Mouse (Mus musculus) MN1 (cell line): ENCODE data around the gene Egfl7.
A peak's percentile ranks its signal among the peaks of the same experiment; 100 is the strongest.

Experiments used
- DNase-seq: peaks from one replicate; pipeline ENCODE4 v3.0.0-alpha.2; 2016; ENCODE audit warnings: low spot score

Gene Egfl7

DNA sequence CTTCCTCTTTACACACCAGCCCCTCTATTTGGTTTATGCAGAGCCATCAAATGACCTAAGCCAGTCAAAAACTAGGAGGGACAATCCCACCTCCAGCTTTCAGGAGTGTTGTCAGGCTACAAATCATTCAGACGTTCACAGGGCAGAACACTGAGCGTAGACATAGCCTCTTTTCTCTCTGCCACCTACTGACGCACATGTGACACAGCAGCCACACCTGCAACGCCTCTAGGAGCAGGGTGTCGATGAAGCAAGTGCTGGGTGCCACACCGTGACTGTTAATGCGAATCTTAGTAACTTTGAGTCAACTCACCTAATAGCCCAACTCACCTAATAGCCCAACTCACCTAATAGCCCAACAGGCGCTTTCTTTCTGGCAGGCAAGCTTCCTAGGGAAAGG is 59.3 kb downstream of the Egfl7 start:
- DNase-seq: peak; percentile 63

DNA sequence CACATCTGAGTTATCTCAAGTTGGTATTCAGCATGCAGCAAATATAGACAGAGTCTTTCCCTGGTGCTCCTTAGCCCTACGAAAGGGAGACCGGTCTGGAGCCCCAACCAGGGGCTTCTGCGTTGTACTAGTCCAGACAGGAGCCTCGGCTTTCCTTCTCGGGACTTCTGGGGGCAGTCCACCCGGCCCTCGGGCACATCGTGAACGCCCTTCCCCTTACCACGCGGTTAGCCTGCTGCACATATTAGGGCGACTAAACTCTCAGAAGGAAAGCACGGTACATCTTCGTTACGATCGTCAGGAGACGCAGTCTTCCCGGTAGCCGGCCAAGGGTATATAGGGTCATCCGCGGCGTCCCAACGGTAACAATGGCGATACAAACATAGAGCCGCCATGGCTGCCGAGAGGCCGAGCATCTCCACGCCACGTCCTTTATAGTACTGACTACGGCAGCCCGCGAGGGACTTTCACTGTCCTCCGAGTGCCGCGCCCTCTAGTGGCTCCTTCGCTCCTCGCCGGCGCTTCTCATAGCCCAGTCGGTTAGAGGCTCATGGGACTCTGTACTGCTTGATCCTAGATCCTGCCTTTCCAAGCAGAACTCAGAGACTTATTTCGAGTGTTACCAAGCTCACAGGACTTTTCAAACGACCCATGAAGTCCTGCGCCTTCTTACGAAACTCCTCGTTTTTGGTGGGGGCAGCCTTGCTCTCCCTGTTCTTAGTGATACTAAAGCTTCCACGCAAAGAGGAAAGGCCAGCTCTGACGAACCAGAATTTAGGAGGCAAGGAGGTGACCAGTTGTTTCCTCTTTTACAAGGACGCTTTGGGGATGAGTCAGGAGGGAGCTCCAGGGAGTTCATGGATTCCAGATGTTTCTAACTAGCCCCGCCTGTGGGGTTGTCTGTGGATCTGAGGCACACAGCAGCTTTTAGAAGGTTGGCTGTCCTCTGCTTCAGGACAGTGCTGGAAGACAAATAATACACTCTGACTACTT is 60.3 kb downstream of the Egfl7 start:
- peak; percentile 96 for DNase-seq

GRCm38 (mm10) chr2:26641006-26641647 is 61.3 kb downstream of the Egfl7 start:
- DNase-seq: no peak
